Mouse (Mus musculus) CH12.LX (cell line): ENCODE results near the gene Inpp5b.
"Not testable (repeated sequence)": the region's sequence is repeated elsewhere in the genome, so short reads cannot be mapped to it uniquely, and the experiment has no call there.

ENCODE experiments used
- CHD1 ChIP-seq: IDR thresholded peaks from 2 replicates; pipeline ENCODE4 v1.6.1; 2012; ENCODE audit warnings: low read depth, low read length, improper control_type of control experiment, inconsistent platforms
- CTCF ChIP-seq, 2 experiments: IDR thresholded peaks in 1 of 2; conservative IDR thresholded peaks in 1 of 2; 2 replicates each; pipeline ENCODE4 v1.5.1; 2011 to 2012; ENCODE audit warnings: low read depth in 2 of 2, low read length in 2 of 2, improper control_type of control experiment in 1 of 2, inconsistent platforms in 1 of 2, mild to moderate bottlenecking in 1 of 2, moderate library complexity in 1 of 2
- EP300 ChIP-seq: IDR thresholded peaks from 2 replicates; pipeline ENCODE4 v1.6.1; 2011; ENCODE audit warnings: low read length, improper control_type of control experiment
- IRF4 ChIP-seq: IDR thresholded peaks from 2 replicates; pipeline ENCODE4 v1.6.1; 2014; ENCODE audit warnings: low read depth, mild to moderate bottlenecking, inconsistent platforms, low read length, improper control_type of control experiment
- MAFK ChIP-seq: IDR thresholded peaks from 2 replicates; pipeline ENCODE4 v1.6.1; 2011; ENCODE audit warnings: low read length, improper control_type of control experiment; ENCODE audit not compliant: insufficient replicate concordance
- MXI1 ChIP-seq: IDR thresholded peaks from 2 replicates; pipeline ENCODE4 v1.6.1; 2011; ENCODE audit warnings: mild to moderate bottlenecking, low read depth, low read length, improper control_type of control experiment
- NRF1 ChIP-seq: IDR thresholded peaks from 2 replicates; pipeline ENCODE4 v1.6.1; 2014; ENCODE audit warnings: low read depth, mild to moderate bottlenecking, inconsistent platforms, low read length, improper control_type of control experiment, moderate library complexity
- POLR2A ChIP-seq: IDR thresholded peaks from 2 replicates; pipeline ENCODE4 v1.6.1; 2011; ENCODE audit warnings: low read depth, mild to moderate bottlenecking, improper control_type of control experiment, low read length
- POLR2AphosphoS2 ChIP-seq: IDR thresholded peaks from 2 replicates; pipeline ENCODE4 v1.6.1; 2011; ENCODE audit warnings: low read depth, low read length, improper control_type of control experiment
- RAD21 ChIP-seq: IDR thresholded peaks from 2 replicates; pipeline ENCODE4 v1.6.1; 2011; ENCODE audit warnings: low read depth, mild to moderate bottlenecking, low read length, improper control_type of control experiment, moderate library complexity
- SMC3 ChIP-seq: IDR thresholded peaks from 2 replicates; pipeline ENCODE4 v1.6.1; 2011; ENCODE audit warnings: low read depth, low read length, improper control_type of control experiment
- TBP ChIP-seq: conservative IDR thresholded peaks from 2 replicates; pipeline ENCODE4 v1.6.1; 2011; ENCODE audit warnings: low read depth, low read length, improper control_type of control experiment
- USF1 ChIP-seq: IDR thresholded peaks from 2 replicates; pipeline ENCODE4 v1.6.1; 2014; ENCODE audit warnings: low read depth, mild to moderate bottlenecking, inconsistent platforms, low read length, improper control_type of control experiment
- ZNF384 ChIP-seq: IDR thresholded peaks from 2 replicates; pipeline ENCODE4 v1.6.1; 2012; ENCODE audit warnings: low read depth, low read length, improper control_type of control experiment, inconsistent platforms

DNA sequence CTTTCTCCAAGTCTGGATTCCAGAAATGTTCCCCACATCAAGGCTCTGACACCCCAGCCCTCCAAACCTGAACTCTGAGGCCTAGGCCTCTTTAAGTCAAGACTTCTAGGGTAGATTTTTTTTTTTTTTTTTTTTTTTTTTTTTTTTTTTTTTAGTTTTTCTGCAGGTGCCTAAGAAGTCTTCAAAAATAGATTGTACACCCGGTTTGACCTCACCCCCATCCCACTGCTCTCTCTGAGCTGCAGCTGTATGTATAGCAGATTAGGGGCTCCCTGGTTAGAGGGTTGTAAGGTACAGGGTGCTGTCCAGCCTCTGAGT is 33.5 kb upstream of the Inpp5b start:
- not testable (repeated sequence) for TF ChIP-seq CTCF (conservative IDR thresholded peaks at IDR 0.05 in 1 of 2, IDR thresholded peaks at IDR 0.05 in 1 of 2; ENCODE audit: low read depth in 2 of 2, low read length in 2 of 2); EP300; POLR2A; RAD21; SMC3; POLR2AphosphoS2; CHD1; MAFK; USF1; NRF1; MXI1; TBP; IRF4
- peak; percentile 91 for TF ChIP-seq ZNF384
